Mouse (Mus musculus): ENCODE results near the gene Rexo2.
"Not testable (repeated sequence)": the region's sequence is repeated elsewhere in the genome, so short reads cannot be mapped to it uniquely, and the experiment has no call there.

- TF ChIP-seq CTCF (IDR thresholded peaks at IDR 0.05; ENCODE audit: borderline replicate concordance, extremely low read depth, insufficient read depth, insufficient read length); POLR2A (IDR thresholded peaks at IDR 0.05; ENCODE audit: borderline replicate concordance, extremely low read depth, insufficient read depth, insufficient read length, poor library complexity, severe bottlenecking): not testable (repeated sequence)
Observed at GRCm38 (mm10) chr9:48520405-48520804, 40.0 kb upstream of the Rexo2 start.

Measured in brain, embryonic 14.5 days (tissue).